Mouse (Mus musculus) kidney, postnatal 4 days (tissue): Measurements from ENCODE around the gene Garnl3.

Experiments
- DNase-seq, 2 experiments: peaks; one replicate each; pipeline ENCODE4 v3.0.0; 2021; ENCODE audit warnings: mixed read lengths in 2 of 2

Garnl3 gene

GRCm38 (mm10) chr2:33131500-33132092, at the start of gene Garnl3:
TSS of gene Garnl3 (minus strand) at chr2:33131654.
- DNase-seq = peak; percentile 77 to 85

GRCm38 (mm10) chr2:33179930-33180630, 48.6 kb upstream of the Garnl3 start:
- peak; percentile 55 to 74 for DNase-seq

GRCm38 (mm10) chr2:33179171-33179929, 47.9 kb upstream of the Garnl3 start:
- no peak for DNase-seq

GRCm38 (mm10) chr2:33178243-33178932, 46.9 kb upstream of the Garnl3 start:
- no peak for DNase-seq

GRCm38 (mm10) chr2:33177443-33178242, 46.2 kb upstream of the Garnl3 start:
- DNase-seq = peak in 1 of 2 experiments; percentile 51

GRCm38 (mm10) chr2:33176921-33177320, 45.5 kb upstream of the Garnl3 start:
- DNase-seq = no peak

GRCm38 (mm10) chr2:33176516-33176915, 45.1 kb upstream of the Garnl3 start:
- DNase-seq = no peak

- DNase-seq = no peak
Observed at GRCm38 (mm10) chr2:33173686-33174085, 42.2 kb upstream of the Garnl3 start.

GRCm38 (mm10) chr2:33173126-33173525, 41.7 kb upstream of the Garnl3 start:
- no peak for DNase-seq

- DNase-seq = no peak
Observed at GRCm38 (mm10) chr2:33170777-33171565, 39.5 kb upstream of the Garnl3 start.

GRCm38 (mm10) chr2:33169445-33169844, 38.0 kb upstream of the Garnl3 start:
- peak in 1 of 2 experiments; percentile 45 for DNase-seq

GRCm38 (mm10) chr2:33167060-33167459, 35.6 kb upstream of the Garnl3 start:
- no peak for DNase-seq

GRCm38 (mm10) chr2:33165710-33166374, 34.4 kb upstream of the Garnl3 start:
- DNase-seq = peak; percentile 76 to 86

- DNase-seq = peak in 1 of 2 experiments; percentile 64
Observed at GRCm38 (mm10) chr2:33165229-33165628, 33.8 kb upstream of the Garnl3 start.

GRCm38 (mm10) chr2:33164646-33165045, 33.2 kb upstream of the Garnl3 start:
- DNase-seq = no peak

- DNase-seq = no peak
Observed at GRCm38 (mm10) chr2:33162126-33162525, 30.7 kb upstream of the Garnl3 start.

GRCm38 (mm10) chr2:33160326-33160973, 29.0 kb upstream of the Garnl3 start:
- peak; percentile 63 to 77 for DNase-seq

- no peak for DNase-seq
Observed at GRCm38 (mm10) chr2:33159593-33159992, 28.1 kb upstream of the Garnl3 start.

GRCm38 (mm10) chr2:33158895-33159294, 27.4 kb upstream of the Garnl3 start:
- no peak for DNase-seq

- no peak for DNase-seq
Observed at GRCm38 (mm10) chr2:33156283-33156781, 24.9 kb upstream of the Garnl3 start.
